Mouse (Mus musculus) liver, adult 2 months (tissue): Measurements from ENCODE around the gene Rilpl1.

ENCODE experiments used
- CTCF ChIP-seq: fragments of 200-500 bp; IDR thresholded peaks from 2 replicates; pipeline ENCODE4 v1.5.1; 2011; ENCODE audit warnings: low read depth, low read length, control low read depth
- POLR2A ChIP-seq: fragments of 200-500 bp; IDR thresholded peaks from 2 replicates; pipeline ENCODE4 v1.6.1; 2011; ENCODE audit warnings: low read length, control low read depth; ENCODE audit not compliant: insufficient read depth; ENCODE audit errors: extremely low read depth

DNA sequence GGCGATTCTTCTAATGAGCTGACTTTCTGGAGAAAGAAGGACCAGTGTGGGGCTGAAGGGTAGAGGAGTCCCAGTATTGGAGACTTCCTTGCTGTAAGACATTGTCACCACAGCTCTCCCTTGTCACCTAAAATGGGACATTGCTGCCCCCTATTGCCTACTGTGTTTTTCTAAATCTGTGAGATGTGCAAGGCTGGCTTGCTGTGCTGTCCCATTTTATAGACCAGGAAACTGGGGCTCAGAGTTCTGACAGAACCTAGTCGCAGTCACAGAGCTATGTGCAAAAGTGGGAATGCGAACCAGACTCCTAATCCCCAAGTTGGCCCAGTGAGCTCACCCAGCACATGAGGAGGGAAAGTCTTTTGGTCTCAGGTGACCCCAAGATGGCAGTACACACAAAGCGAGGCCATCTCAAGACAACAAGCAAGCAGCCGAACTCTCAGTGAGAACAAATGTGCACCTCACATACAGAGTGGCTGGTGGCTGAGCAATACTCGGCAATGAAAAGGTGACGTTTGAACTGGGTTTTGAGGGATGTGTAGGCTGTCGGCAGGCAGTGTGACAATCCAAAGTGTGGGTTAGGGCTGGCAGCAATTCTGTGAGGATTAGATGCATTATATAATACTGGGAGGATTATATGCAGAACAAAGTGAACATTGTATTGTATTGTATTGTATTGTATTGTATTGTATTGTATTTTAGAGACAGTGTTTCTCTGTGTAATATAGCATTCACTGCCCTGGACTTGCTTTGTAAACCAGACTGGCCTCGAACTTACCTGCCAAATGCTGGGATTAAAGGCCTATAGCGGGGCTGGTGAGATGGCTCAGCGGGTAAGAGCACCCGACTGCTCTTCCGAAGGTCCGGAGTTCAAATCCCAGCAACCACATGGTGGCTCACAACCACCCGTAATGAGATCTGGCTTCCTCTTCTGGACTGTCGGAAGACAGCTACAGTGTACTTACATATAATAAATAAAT lies 7.9 kb upstream of the Rilpl1 start:
- TF ChIP-seq POLR2A (no peak), CTCF (peak; percentile 46; the same call in 1 of the 2 replicates)
